Mouse (Mus musculus): ENCODE data around the gene Cops7a. TPM values are rescaled to one million over a fixed set of nuclear protein-coding genes. Genes with fewer than 3 reads are reported as not detected.

Cops7a gene
- polyA plus RNA-seq, 1 experiment from 2014 or later, result 133 TPM

- no peaks in the 10 kb centered on the region; the same call in 1 of the 2 replicates for H3K9me3 ChIP-seq
- WGBS, result 46% methylated on average over 8 of the region's 8 CpGs
- H3K4me3 ChIP-seq, result peak overlapping the region; percentile 59
- peak overlapping the region; percentile 84 for H3K4me2 ChIP-seq (replicated peaks)
- no peaks in the 10 kb centered on the region for H3K36me3 ChIP-seq
- peaks cover 93% of the 10 kb centered on the region for H3K27me3 ChIP-seq
- no peak overlapping the region for H3K27ac ChIP-seq
- H3K9ac ChIP-seq, result peak overlapping the region; percentile 74; the same call in 1 of the 2 replicates
- H3K4me1 ChIP-seq, result peaks cover 30% of the 10 kb centered on the region
- ATAC-seq (ENCODE audit: low FRiP score, low read depth), result no peak
Measured at GRCm38 (mm10) chr6:124995831-124996403, 30.6 kb upstream of the Cops7a start.

- WGBS, result 82% methylated on average over 7 of the region's 7 CpGs
- Histone ChIP-seq H3K27me3 (peaks cover 89% of the 10 kb centered on the region), H3K36me3 (no peaks in the 10 kb centered on the region), H3K9ac (no peak overlapping the region), H3K4me3 (no peak overlapping the region), H3K4me2 (replicated peaks) (no peak overlapping the region), H3K9me3 (peaks cover 1% of the 10 kb centered on the region; the same call in 1 of the 2 replicates), H3K27ac (no peak overlapping the region), H3K4me1 (peaks cover 30% of the 10 kb centered on the region)
- no peak for ATAC-seq (ENCODE audit: low FRiP score, low read depth)
Measured at GRCm38 (mm10) chr6:124995246-124995645, 29.9 kb upstream of the Cops7a start.

GRCm38 (mm10) chr6:124993876-124994275 is 28.5 kb upstream of the Cops7a start:
- WGBS, result 13% methylated on average over 11 of the region's 11 CpGs
- peaks cover 22% of the 10 kb centered on the region for H3K4me1 ChIP-seq
- H3K27ac ChIP-seq, result no peak overlapping the region
- no peak overlapping the region for H3K4me3 ChIP-seq
- H3K9ac ChIP-seq, result peak overlapping the region; percentile 48; the same call in 1 of the 2 replicates
- H3K9me3 ChIP-seq, result peaks cover 9% of the 10 kb centered on the region
- no peaks in the 10 kb centered on the region for H3K36me3 ChIP-seq
- 0 out of 2 replicates have a peak, but pooled peaks have one; percentile 24 for ATAC-seq (ENCODE audit: low FRiP score, low read depth)
- no peak overlapping the region for H3K4me2 ChIP-seq (replicated peaks)
- H3K27me3 ChIP-seq, result peaks cover 75% of the 10 kb centered on the region

DNA sequence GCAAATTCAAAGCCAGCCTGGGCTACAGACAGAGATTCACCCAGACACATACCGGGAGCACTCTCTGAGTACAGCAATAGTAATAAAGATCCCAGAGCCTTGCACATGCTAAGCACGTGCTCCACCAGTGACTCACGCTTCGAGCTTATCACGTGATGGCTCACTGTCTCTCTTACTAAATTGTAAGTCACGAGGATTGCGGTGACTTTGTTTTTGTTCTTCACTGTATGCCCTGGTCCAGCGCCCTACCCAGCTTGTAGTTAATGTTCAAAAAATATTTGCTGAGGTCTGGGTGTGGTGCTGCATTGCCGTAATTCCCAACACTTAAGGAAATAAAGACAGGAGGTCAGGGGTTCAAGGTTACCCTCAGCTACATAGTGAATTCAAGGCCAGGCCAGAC is 28.0 kb upstream of the Cops7a start:
- no peak for ATAC-seq (ENCODE audit: low FRiP score, low read depth)
- H3K4me2 ChIP-seq (replicated peaks), result no peak overlapping the region
- H3K9me3 ChIP-seq, result peaks cover 9% of the 10 kb centered on the region
- H3K9ac ChIP-seq, result no peak overlapping the region
- H3K27me3 ChIP-seq, result peaks cover 70% of the 10 kb centered on the region
- no peak overlapping the region for H3K27ac ChIP-seq
- peaks cover 17% of the 10 kb centered on the region for H3K4me1 ChIP-seq
- no peaks in the 10 kb centered on the region for H3K36me3 ChIP-seq
- H3K4me3 ChIP-seq, result no peak overlapping the region
- 85% methylated on average over 9 of the region's 9 CpGs for WGBS

DNA sequence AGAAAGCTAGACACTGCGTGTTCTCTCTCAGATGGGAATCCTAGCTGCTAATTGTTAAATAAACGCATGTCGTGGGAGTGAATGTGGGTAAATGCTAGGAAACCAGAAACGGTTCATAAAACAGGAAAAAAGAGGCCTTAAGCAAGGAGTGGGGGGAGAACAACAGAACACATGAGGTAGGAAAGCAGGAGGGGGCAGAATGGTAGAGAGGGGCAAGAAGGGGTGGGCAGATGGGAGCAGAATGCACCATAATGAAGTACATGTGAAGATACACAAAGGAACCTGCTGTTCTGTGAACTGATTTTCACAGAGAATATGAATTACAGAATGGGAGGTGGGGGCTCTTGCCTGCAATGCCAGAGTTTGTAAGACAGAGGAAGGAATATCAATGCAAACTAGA is 26.9 kb upstream of the Cops7a start:
- ATAC-seq (ENCODE audit: low FRiP score, low read depth), result no peak
- Histone ChIP-seq H3K27ac (no peak overlapping the region), H3K4me1 (peaks cover 10% of the 10 kb centered on the region; the same call in 1 of the 2 replicates), H3K9me3 (peaks cover 9% of the 10 kb centered on the region), H3K27me3 (peaks cover 59% of the 10 kb centered on the region), H3K36me3 (no peaks in the 10 kb centered on the region), H3K9ac (no peak overlapping the region), H3K4me3 (no peak overlapping the region), H3K4me2 (replicated peaks) (no peak overlapping the region)
- WGBS, result 74% methylated on average over 4 of the region's 4 CpGs

GRCm38 (mm10) chr6:124967766-124968165 is 2.4 kb upstream of the Cops7a start:
- ATAC-seq (ENCODE audit: low FRiP score, low read depth), result no peak
- Histone ChIP-seq H3K4me3 (no peak overlapping the region), H3K27ac (no peak overlapping the region), H3K4me1 (peaks cover 12% of the 10 kb centered on the region), H3K9me3 (peaks cover 8% of the 10 kb centered on the region; the same call in 1 of the 2 replicates), H3K27me3 (no peaks in the 10 kb centered on the region), H3K36me3 (peaks cover 9% of the 10 kb centered on the region; the same call in 1 of the 2 replicates), H3K9ac (no peak overlapping the region), H3K4me2 (replicated peaks) (no peak overlapping the region)
- 68% methylated on average over 4 of the region's 4 CpGs for WGBS

DNA sequence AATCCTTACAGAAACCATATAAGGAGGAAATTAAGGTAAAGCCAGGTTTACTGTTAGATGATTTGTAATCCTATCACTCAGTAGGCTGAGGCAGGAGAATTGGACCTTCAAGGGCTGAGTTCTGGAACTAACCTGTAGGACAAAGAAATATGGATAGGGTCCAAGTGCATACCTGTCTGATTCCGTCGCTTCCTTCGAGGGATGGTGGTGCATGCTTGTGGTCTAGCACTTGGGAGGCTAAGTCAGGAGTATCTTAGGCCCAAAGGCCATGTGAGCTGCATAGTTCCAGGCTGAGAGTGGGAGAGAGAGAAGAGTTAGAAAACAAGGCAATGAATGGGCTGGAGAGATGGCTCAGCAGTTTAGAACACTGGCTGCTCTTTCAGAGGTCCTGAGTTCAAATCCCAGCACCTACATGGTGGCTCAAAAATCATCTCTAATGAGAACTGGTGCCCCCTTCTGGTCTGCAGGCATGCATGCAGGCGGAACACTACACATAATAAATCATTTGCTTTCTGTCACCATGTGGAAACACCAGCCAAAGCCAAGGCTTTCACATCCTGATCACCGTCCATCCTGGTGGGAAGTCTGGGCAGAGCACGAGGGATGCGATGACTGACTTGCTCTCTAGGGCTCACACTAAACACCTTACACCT is 1.3 kb upstream of the Cops7a start:
- H3K9me3 ChIP-seq, result peaks cover 8% of the 10 kb centered on the region; the same call in 1 of the 2 replicates
- no peak overlapping the region for H3K27ac ChIP-seq
- peaks cover 18% of the 10 kb centered on the region for H3K36me3 ChIP-seq
- peaks cover 12% of the 10 kb centered on the region for H3K4me1 ChIP-seq
- no peak for ATAC-seq (ENCODE audit: low FRiP score, low read depth)
- peak overlapping the region; percentile 81 for H3K4me3 ChIP-seq
- H3K27me3 ChIP-seq, result no peaks in the 10 kb centered on the region
- H3K9ac ChIP-seq, result no peak overlapping the region
- 97% methylated on average over 7 of the region's 7 CpGs for WGBS
- peak overlapping the region; percentile 97 for H3K4me2 ChIP-seq (replicated peaks)

GRCm38 (mm10) chr6:124965747-124966146 is 409 bp upstream of the Cops7a start:
- Histone ChIP-seq H3K36me3 (peaks cover 27% of the 10 kb centered on the region), H3K27ac (peak overlapping the region; percentile 95), H3K4me1 (peaks cover 12% of the 10 kb centered on the region), H3K9ac (peak overlapping the region; percentile 91), H3K9me3 (peaks cover 8% of the 10 kb centered on the region; the same call in 1 of the 2 replicates), H3K4me3 (peak overlapping the region; percentile 81), H3K4me2 (replicated peaks) (peak overlapping the region; percentile 97), H3K27me3 (no peaks in the 10 kb centered on the region)
- ATAC-seq (ENCODE audit: low FRiP score, low read depth), result peak; percentile 16; the same call in 1 of the 2 replicates
- WGBS, result 13% methylated on average over 15 of the region's 15 CpGs

GRCm38 (mm10) chr6:124964638-124965037 is 700 bp downstream of the Cops7a start:
- Histone ChIP-seq H3K36me3 (peaks cover 38% of the 10 kb centered on the region), H3K4me2 (replicated peaks) (peak overlapping the region; percentile 97), H3K27ac (peak overlapping the region; percentile 95), H3K9ac (peak overlapping the region; percentile 91), H3K27me3 (no peaks in the 10 kb centered on the region), H3K4me1 (peaks cover 12% of the 10 kb centered on the region), H3K9me3 (peaks cover 8% of the 10 kb centered on the region; the same call in 1 of the 2 replicates), H3K4me3 (peak overlapping the region; percentile 81)
- ATAC-seq (ENCODE audit: low FRiP score, low read depth), result no peak
- 44% methylated on average over 16 of the region's 16 CpGs for WGBS

- no peak overlapping the region for H3K4me3 ChIP-seq
- no peak overlapping the region for H3K4me2 ChIP-seq (replicated peaks)
- no peak for ATAC-seq (ENCODE audit: low FRiP score, low read depth)
- H3K27ac ChIP-seq, result no peak overlapping the region
- H3K4me1 ChIP-seq, result peaks cover 8% of the 10 kb centered on the region
- H3K36me3 ChIP-seq, result peaks cover 69% of the 10 kb centered on the region
- no peak overlapping the region for H3K9ac ChIP-seq
- WGBS, result 94% methylated on average over 12 of the region's 12 CpGs
- H3K9me3 ChIP-seq, result no peaks in the 10 kb centered on the region
- H3K27me3 ChIP-seq, result no peaks in the 10 kb centered on the region
Measured at GRCm38 (mm10) chr6:124961021-124961420, 4.3 kb downstream of the Cops7a start.

DNA sequence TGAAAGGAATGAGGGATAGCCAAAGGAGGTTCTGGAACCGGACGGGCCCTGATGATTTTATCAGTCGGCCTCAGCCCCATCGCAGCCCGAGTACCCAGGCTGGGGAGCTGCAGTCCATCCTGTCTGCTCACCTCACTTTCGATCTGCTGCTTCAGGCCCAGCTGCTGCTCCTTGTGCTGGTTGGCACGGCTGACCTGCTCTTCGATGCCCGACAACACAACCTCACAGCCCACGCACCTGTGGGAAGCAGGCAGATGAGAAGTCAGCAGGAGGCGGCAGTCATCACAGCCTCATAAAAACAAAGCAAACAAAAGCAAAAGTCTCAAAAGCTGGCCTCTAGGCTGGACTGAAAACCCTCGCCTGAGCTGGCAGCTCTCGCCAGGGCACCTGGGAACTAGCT is 5.4 kb downstream of the Cops7a start:
- ATAC-seq (ENCODE audit: low FRiP score, low read depth), result no peak
- H3K9me3 ChIP-seq, result no peaks in the 10 kb centered on the region
- H3K36me3 ChIP-seq, result peaks cover 80% of the 10 kb centered on the region
- H3K4me2 ChIP-seq (replicated peaks), result no peak overlapping the region
- WGBS, result 90% methylated on average over 13 of the region's 13 CpGs
- H3K27me3 ChIP-seq, result no peaks in the 10 kb centered on the region
- H3K27ac ChIP-seq, result no peak overlapping the region
- peaks cover 7% of the 10 kb centered on the region for H3K4me1 ChIP-seq
- no peak overlapping the region for H3K9ac ChIP-seq
- no peak overlapping the region for H3K4me3 ChIP-seq

- Histone ChIP-seq H3K4me1 (no peaks in the 10 kb centered on the region), H3K9ac (no peak overlapping the region), H3K9me3 (no peaks in the 10 kb centered on the region), H3K27me3 (no peaks in the 10 kb centered on the region), H3K4me2 (replicated peaks) (no peak overlapping the region), H3K4me3 (no peak overlapping the region), H3K36me3 (peaks cover 84% of the 10 kb centered on the region), H3K27ac (no peak overlapping the region)
- ATAC-seq (ENCODE audit: low FRiP score, low read depth), result no peak
- WGBS, result 93% methylated on average over 3 of the region's 3 CpGs
Measured at GRCm38 (mm10) chr6:124958127-124958526, 7.2 kb downstream of the Cops7a start.

Data from limb, embryonic 13.5 days (tissue).